Mouse (Mus musculus) ES-E14 (cell line): Measurements from ENCODE around the gene Cfap73.

Experiments used
- CHD2 ChIP-seq: IDR thresholded peaks from 2 replicates; pipeline ENCODE4 v1.6.1; 2014; ENCODE audit warnings: mild to moderate bottlenecking, low read depth, low read length, inconsistent platforms
- MAFK ChIP-seq: IDR thresholded peaks from 2 replicates; pipeline ENCODE4 v1.6.1; 2014; ENCODE audit warnings: mild to moderate bottlenecking, low read depth, low read length, inconsistent platforms; ENCODE audit not compliant: insufficient read depth
- ZC3H11A ChIP-seq: IDR thresholded peaks from 2 replicates; pipeline ENCODE4 v1.6.1; 2012; ENCODE audit warnings: low read depth, mild to moderate bottlenecking, inconsistent platforms, low read length, borderline replicate concordance
- ZNF384 ChIP-seq: IDR thresholded peaks from 2 replicates; pipeline ENCODE4 v1.6.1; 2012; ENCODE audit warnings: low read depth, low read length, inconsistent platforms

- TF ChIP-seq CHD2 (no peak), ZNF384 (no peak), MAFK (no peak), ZC3H11A (no peak)
Observed at GRCm38 (mm10) chr5:120670132-120670531, 36.1 kb upstream of the Cfap73 start.
